Mouse (Mus musculus): ENCODE data around the gene Cyp2s1. TPM values are rescaled to one million over a fixed set of nuclear protein-coding genes. Genes with fewer than 3 reads are reported as not detected.

The Cyp2s1 gene
- polyA plus RNA-seq, 1 experiment from 2014 or later = 3.2 TPM

DNA sequence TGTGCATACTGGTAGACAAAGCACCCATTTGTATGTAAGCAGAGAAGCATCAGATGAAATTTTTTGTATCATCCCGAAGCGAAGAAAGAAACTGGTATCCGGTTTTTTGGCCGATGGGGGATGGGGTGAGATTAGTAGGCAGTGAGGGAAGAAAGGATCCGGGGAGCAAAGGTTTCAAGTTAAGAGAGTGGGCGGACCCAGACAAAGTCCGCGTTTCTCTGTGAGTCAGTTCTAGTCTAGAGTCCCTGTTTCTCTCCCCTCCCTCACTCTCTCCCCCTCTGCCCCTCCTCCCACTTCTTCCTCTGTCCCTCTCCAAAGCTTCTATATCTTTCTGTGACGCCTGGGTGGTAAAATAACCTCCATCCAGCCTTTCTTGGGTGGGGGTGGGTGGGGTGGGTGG is 8.3 kb upstream of the Cyp2s1 start:
- Histone ChIP-seq H3K4me3 (ENCODE audit: low read depth, low read length) (no peak overlapping the region), H3K9ac (ENCODE audit: low read depth, low read length) (no peak overlapping the region), H3K4me1 (ENCODE audit: control insufficient read depth, insufficient read depth, low read length) (no peaks in the 10 kb centered on the region), H3K4me2 (ENCODE audit: low read length) (no peak overlapping the region), H3K27ac (ENCODE audit: low read length) (no peak overlapping the region), H3K9me3 (replicated peaks; ENCODE audit: control insufficient read depth, low read length, poor library complexity, severe bottlenecking) (no peaks in the 10 kb centered on the region), H3K36me3 (ENCODE audit: control insufficient read depth, insufficient read depth, low read length) (no peaks in the 10 kb centered on the region), H3K27me3 (ENCODE audit: control insufficient read depth, insufficient read depth, low read depth, low read length) (no peaks in the 10 kb centered on the region)
- 52% methylated on average over 9 of the region's 9 CpGs for WGBS
- ATAC-seq = no peak

DNA sequence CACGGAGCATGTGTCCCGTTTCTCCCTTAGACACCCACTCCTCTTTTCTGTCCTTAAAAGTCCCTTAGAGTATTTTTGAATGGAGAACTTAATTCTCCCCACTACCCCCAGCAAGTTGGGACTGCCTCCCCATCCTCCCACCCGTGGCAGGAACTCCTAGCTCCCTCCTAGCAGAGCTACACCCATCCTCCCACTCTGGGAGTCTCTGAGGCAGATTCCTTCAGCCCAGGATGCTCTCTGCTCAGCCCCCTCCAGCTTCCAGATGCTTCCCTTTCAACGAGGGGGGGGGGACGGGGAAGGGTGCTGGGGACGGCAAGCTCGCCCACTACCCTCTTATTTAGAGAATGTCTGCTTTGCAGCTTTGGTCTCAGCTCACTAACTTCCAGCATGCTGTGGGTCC is 1.1 kb downstream of the Cyp2s1 start:
- Histone ChIP-seq H3K9me3 (replicated peaks; ENCODE audit: control insufficient read depth, low read length, poor library complexity, severe bottlenecking) (no peaks in the 10 kb centered on the region), H3K27ac (ENCODE audit: low read length) (no peak overlapping the region), H3K9ac (ENCODE audit: low read depth, low read length) (no peak overlapping the region), H3K36me3 (ENCODE audit: control insufficient read depth, insufficient read depth, low read length) (no peaks in the 10 kb centered on the region), H3K4me1 (ENCODE audit: control insufficient read depth, insufficient read depth, low read length) (peaks cover 6% of the 10 kb centered on the region), H3K4me3 (ENCODE audit: low read depth, low read length) (peak overlapping the region; percentile 59), H3K4me2 (ENCODE audit: low read length) (peak overlapping the region; percentile 93), H3K27me3 (ENCODE audit: control insufficient read depth, insufficient read depth, low read depth, low read length) (peaks cover 5% of the 10 kb centered on the region)
- WGBS = 26% methylated on average over 7 of the region's 7 CpGs
- ATAC-seq = no peak

DNA sequence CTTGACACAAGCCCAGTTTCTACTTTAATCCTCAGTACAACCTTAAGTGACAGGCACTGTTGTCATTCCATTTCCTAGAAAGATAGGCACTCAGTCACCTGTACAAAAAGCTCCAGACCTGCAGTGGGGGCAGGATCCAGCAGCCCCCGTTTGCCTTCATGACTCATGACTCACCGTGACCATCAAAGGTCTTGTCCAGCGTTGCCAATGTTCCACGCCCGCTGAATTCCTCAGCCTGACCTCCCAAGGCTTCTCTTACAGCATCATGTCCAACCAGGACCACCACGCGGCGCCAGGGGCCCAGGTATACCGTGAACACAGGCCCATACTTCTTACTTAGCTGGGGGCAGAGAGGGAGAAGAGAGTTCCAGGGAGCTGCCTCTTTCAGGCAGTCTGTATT is 2.0 kb downstream of the Cyp2s1 start:
- WGBS = 82% methylated on average over 9 of the region's 9 CpGs
- Histone ChIP-seq H3K4me3 (ENCODE audit: low read depth, low read length) (no peak overlapping the region), H3K36me3 (ENCODE audit: control insufficient read depth, insufficient read depth, low read length) (no peaks in the 10 kb centered on the region), H3K27ac (ENCODE audit: low read length) (no peak overlapping the region), H3K4me1 (ENCODE audit: control insufficient read depth, insufficient read depth, low read length) (peaks cover 6% of the 10 kb centered on the region), H3K9ac (ENCODE audit: low read depth, low read length) (no peak overlapping the region), H3K27me3 (ENCODE audit: control insufficient read depth, insufficient read depth, low read depth, low read length) (peaks cover 5% of the 10 kb centered on the region), H3K9me3 (replicated peaks; ENCODE audit: control insufficient read depth, low read length, poor library complexity, severe bottlenecking) (no peaks in the 10 kb centered on the region), H3K4me2 (ENCODE audit: low read length) (no peak overlapping the region)
- no peak for ATAC-seq

DNA sequence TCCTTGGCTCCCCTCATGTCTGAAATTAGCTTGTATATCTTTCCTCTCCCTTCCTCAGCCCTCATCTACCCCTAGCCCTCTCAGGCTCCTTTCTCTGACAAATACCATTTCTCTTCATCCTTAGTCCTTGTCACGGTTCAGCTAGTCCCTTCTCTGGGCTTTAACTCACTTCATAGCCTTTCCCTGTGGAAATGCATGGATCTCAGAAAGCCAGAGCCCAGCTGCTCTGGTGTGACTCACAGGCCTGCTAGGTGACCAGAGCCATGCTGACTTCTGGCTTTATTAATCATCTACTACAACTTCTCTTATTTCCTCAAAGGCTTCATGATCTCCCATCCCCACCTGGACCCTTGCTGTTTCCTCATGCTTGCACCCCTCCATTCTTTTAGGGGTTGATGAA is 4.5 kb downstream of the Cyp2s1 start:
- Histone ChIP-seq H3K27ac (ENCODE audit: low read length) (no peak overlapping the region), H3K27me3 (ENCODE audit: control insufficient read depth, insufficient read depth, low read depth, low read length) (peaks cover 5% of the 10 kb centered on the region), H3K9me3 (replicated peaks; ENCODE audit: control insufficient read depth, low read length, poor library complexity, severe bottlenecking) (no peaks in the 10 kb centered on the region), H3K36me3 (ENCODE audit: control insufficient read depth, insufficient read depth, low read length) (no peaks in the 10 kb centered on the region), H3K4me3 (ENCODE audit: low read depth, low read length) (no peak overlapping the region), H3K4me2 (ENCODE audit: low read length) (no peak overlapping the region), H3K9ac (ENCODE audit: low read depth, low read length) (no peak overlapping the region), H3K4me1 (ENCODE audit: control insufficient read depth, insufficient read depth, low read length) (peaks cover 6% of the 10 kb centered on the region)
- WGBS = 55% methylated on average over 1 of the region's 1 CpGs
- no peak for ATAC-seq

DNA sequence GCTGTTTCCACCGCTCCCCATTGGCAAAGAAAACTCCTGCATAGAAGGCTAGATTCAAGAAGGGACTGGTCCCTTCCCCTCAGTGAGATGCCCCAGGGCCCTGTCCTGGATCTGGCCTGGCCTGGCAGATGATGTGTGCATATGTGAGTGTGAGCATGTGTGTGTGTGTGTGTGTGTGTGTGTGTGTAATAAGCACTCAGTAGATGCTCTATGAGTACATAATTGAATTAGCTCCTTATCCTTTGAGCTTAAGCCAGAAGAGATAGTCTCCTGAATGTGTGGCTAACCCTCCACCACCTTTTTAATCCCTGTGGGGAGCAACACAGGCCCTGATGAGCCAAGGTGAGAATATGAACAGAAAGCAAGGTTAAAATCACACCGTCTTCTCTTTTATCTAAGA is 5.0 kb downstream of the Cyp2s1 start:
- Histone ChIP-seq H3K27me3 (ENCODE audit: control insufficient read depth, insufficient read depth, low read depth, low read length) (peaks cover 5% of the 10 kb centered on the region), H3K9me3 (replicated peaks; ENCODE audit: control insufficient read depth, low read length, poor library complexity, severe bottlenecking) (no peaks in the 10 kb centered on the region), H3K36me3 (ENCODE audit: control insufficient read depth, insufficient read depth, low read length) (no peaks in the 10 kb centered on the region), H3K4me2 (ENCODE audit: low read length) (no peak overlapping the region), H3K4me3 (ENCODE audit: low read depth, low read length) (no peak overlapping the region), H3K4me1 (ENCODE audit: control insufficient read depth, insufficient read depth, low read length) (peaks cover 6% of the 10 kb centered on the region), H3K27ac (ENCODE audit: low read length) (no peak overlapping the region), H3K9ac (ENCODE audit: low read depth, low read length) (no peak overlapping the region)
- 77% methylated on average over 2 of the region's 2 CpGs for WGBS
- no peak for ATAC-seq

DNA sequence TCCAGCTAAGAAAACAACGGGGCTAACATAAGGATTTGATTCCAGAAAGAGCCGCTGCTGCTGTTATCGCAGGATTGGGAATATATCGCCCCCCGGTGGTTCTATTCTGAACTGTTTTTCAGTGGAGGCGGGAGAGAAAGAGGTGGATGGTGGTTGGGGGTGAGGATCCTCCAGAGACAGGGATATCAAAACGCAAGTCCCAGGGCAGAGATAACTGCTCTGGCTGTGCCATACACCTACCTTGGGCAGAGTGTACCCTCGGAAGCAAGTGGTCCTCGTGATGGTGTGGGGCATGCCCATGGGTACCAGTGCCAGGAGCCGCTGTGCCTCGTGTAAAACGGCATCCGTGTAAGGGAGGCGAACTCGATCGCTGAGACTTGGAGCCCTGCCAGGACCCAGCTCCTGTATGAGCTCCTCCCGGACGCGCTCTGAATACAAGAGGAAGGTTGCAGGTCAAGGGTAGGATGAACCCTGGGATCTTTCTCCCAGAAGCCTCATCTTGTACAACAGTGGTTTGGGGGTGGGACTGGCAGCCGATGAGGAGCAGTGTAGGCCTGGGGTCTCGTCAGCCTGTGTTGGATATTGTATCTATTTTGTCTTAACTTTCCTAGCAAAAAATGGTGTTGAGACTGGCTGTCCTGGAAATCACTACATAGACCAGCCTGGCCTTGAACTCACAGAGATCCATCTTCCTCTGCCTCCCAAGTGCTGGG is 10.9 kb downstream of the Cyp2s1 start:
- no peaks in the 10 kb centered on the region for H3K4me1 ChIP-seq (ENCODE audit: control insufficient read depth, insufficient read depth, low read length)
- H3K36me3 ChIP-seq (ENCODE audit: control insufficient read depth, insufficient read depth, low read length) = no peaks in the 10 kb centered on the region
- peak overlapping the region; percentile 52; the same call in 1 of the 2 replicates for H3K9ac ChIP-seq (ENCODE audit: low read depth, low read length)
- peak; percentile 69 for ATAC-seq
- no peak overlapping the region for H3K27ac ChIP-seq (ENCODE audit: low read length)
- H3K4me2 ChIP-seq (ENCODE audit: low read length) = peak overlapping the region; percentile 49
- H3K9me3 ChIP-seq (replicated peaks; ENCODE audit: control insufficient read depth, low read length, poor library complexity, severe bottlenecking) = no peaks in the 10 kb centered on the region
- WGBS = 20% methylated on average over 21 of the region's 21 CpGs
- peak overlapping the region; percentile 28 for H3K4me3 ChIP-seq (ENCODE audit: low read depth, low read length)
- H3K27me3 ChIP-seq (ENCODE audit: control insufficient read depth, insufficient read depth, low read depth, low read length) = no peaks in the 10 kb centered on the region

DNA sequence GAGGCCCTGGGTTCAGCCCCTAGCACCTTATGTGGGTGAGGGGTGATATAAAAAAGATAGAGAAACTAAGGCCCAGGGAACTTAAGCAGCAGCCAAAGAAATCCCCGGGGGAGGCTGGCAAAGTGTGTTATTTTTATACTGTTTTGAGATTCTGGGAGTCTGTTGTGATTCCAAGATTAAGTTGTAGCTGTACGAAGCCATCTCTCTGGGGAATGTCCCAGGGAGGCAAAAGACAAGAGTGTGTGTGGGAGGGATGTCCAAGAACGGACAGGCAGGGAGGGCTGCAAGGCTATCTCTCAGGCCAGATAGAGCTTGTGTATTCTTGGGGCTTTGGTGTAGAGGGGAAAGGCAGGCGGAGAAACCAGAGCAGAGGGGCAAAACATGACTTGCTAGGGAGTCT is 11.9 kb downstream of the Cyp2s1 start:
- WGBS = 75% methylated on average over 4 of the region's 4 CpGs
- no peak overlapping the region for H3K4me2 ChIP-seq (ENCODE audit: low read length)
- ATAC-seq = no peak
- no peak overlapping the region for H3K9ac ChIP-seq (ENCODE audit: low read depth, low read length)
- no peaks in the 10 kb centered on the region for H3K9me3 ChIP-seq (replicated peaks; ENCODE audit: control insufficient read depth, low read length, poor library complexity, severe bottlenecking)
- no peaks in the 10 kb centered on the region for H3K36me3 ChIP-seq (ENCODE audit: control insufficient read depth, insufficient read depth, low read length)
- H3K4me1 ChIP-seq (ENCODE audit: control insufficient read depth, insufficient read depth, low read length) = no peaks in the 10 kb centered on the region
- H3K4me3 ChIP-seq (ENCODE audit: low read depth, low read length) = no peak overlapping the region
- H3K27me3 ChIP-seq (ENCODE audit: control insufficient read depth, insufficient read depth, low read depth, low read length) = no peaks in the 10 kb centered on the region
- H3K27ac ChIP-seq (ENCODE audit: low read length) = no peak overlapping the region

DNA sequence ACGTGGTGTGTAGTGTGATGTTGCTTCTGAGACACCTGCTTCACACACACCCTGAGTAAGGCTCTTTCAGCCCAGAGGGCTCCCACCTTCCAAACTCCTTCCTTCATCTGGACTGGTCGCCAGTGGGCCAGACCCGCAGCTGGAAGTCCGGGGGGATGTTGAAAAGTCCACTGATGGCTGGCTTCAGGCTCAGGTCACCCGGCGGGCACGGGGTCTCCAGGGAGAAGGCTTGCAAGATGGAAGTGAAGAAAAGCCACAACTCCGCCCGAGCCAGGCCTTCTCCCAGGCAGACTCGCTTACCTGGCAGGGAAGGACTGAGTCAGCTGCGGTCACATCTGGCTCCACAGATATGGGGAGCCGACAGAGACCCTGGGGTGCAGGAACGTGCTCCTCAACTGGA is 13.3 kb downstream of the Cyp2s1 start:
- Histone ChIP-seq H3K4me2 (ENCODE audit: low read length) (no peak overlapping the region), H3K36me3 (ENCODE audit: control insufficient read depth, insufficient read depth, low read length) (no peaks in the 10 kb centered on the region), H3K9me3 (replicated peaks; ENCODE audit: control insufficient read depth, low read length, poor library complexity, severe bottlenecking) (no peaks in the 10 kb centered on the region), H3K4me3 (ENCODE audit: low read depth, low read length) (no peak overlapping the region), H3K27me3 (ENCODE audit: control insufficient read depth, insufficient read depth, low read depth, low read length) (no peaks in the 10 kb centered on the region), H3K4me1 (ENCODE audit: control insufficient read depth, insufficient read depth, low read length) (no peaks in the 10 kb centered on the region), H3K27ac (ENCODE audit: low read length) (no peak overlapping the region), H3K9ac (ENCODE audit: low read depth, low read length) (no peak overlapping the region)
- 86% methylated on average over 13 of the region's 13 CpGs for WGBS
- no peak for ATAC-seq

DNA sequence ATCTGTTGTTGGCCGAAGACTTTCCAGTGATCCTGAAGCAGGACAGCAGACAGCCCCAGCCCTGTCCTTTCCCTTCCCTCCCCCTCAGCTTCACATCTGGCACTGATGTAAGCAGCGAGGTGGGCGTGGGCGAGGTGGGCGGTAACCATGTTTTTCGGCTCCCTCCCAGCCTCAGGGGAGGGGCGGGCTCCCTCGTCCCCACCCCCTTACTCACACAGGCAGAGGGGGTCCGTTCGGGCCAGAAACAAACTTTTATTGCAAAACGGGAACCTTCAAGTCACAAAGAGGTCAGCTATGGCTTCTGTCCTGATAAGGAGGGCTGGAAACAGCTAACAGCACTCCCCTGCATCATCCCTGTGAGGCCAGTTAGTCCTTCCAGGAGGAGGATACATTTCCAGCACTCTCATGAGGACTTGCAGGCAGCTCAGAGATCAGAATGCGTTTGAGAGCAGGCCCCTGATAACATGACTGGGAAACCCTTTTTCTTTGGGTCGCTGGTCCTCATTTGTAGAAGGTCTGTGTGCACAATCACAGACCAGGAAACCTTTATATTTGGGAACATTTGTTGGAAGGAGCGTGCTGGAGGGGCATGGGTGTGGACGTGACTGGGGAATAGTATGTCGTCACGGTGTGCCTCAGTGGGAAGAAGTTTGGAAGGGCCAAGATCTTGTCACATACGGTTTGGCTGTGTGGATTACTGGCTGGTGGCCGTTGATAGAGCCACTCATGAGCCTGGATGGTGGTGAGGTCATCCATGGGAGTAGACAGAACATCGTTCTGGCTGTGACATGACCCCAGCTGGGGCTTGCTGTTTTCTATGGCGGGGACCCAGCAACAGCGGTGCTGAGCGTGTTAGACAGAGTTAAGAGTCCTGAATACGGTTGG is 14.2 kb downstream of the Cyp2s1 start:
- H3K27ac ChIP-seq (ENCODE audit: low read length) = no peak overlapping the region
- no peak for ATAC-seq
- H3K4me1 ChIP-seq (ENCODE audit: control insufficient read depth, insufficient read depth, low read length) = no peaks in the 10 kb centered on the region
- H3K4me2 ChIP-seq (ENCODE audit: low read length) = no peak overlapping the region
- 36% methylated on average over 24 of the region's 24 CpGs for WGBS
- no peak overlapping the region for H3K4me3 ChIP-seq (ENCODE audit: low read depth, low read length)
- H3K27me3 ChIP-seq (ENCODE audit: control insufficient read depth, insufficient read depth, low read depth, low read length) = no peaks in the 10 kb centered on the region
- no peaks in the 10 kb centered on the region for H3K9me3 ChIP-seq (replicated peaks; ENCODE audit: control insufficient read depth, low read length, poor library complexity, severe bottlenecking)
- H3K9ac ChIP-seq (ENCODE audit: low read depth, low read length) = no peak overlapping the region
- H3K36me3 ChIP-seq (ENCODE audit: control insufficient read depth, insufficient read depth, low read length) = no peaks in the 10 kb centered on the region

Measured in midbrain, embryonic 16.5 days (tissue).